Mouse (Mus musculus): Measurements from ENCODE around the gene Vps13c.

Gene Vps13c

GRCm38 (mm10) chr9:67839981-67840859 lies at the start of gene Vps13c:
Gene Vps13c (plus strand): TSS chr9:67840396.
- peak; percentile 89 for DNase-seq

DNA sequence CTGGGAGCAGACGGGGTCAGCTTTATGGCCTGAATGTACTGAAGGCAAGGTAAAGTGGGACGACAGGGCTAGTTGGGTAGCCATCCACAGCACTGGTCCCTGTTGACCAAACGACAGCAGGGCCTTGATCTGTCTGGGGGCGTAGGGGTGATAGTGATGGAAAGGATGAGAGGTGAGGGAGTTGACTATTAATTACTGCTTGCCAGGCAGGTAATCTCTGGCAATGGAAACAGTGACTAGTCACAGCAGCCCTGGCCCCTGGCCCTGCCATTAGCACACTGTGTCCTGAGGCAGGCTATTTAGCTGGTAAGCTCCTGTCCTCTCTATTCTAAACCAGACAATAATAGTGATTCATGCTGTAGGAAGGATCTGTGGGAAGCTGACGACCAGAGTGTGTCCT lies 47.8 kb upstream of the Vps13c start:
- DNase-seq = no peak

- DNase-seq = no peak
These were observed 46.7 kb upstream of the Vps13c start for GRCm38 (mm10) chr9:67793501-67793900.

GRCm38 (mm10) chr9:67794216-67794615 lies 46.0 kb upstream of the Vps13c start:
- DNase-seq = no peak

DNA sequence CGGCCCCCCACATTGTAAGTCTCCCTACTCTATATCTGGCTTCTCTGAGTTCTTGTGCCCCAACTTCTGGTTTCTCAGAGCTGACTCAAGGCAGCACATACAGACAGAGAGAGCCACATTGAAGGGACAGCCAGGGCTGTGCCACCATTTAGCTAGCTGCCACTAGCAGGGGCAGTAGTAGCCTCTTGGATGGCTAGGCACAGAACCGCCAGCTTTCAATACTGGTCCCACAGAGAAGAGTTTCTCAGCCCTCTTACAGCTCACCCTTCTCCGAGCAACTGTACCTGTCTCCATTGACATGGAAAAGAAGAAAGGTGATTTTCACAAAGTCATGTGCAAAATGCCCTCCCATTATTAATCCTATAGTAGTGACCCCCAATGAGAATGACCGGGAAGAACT lies 45.5 kb upstream of the Vps13c start:
- no peak for DNase-seq

DNA sequence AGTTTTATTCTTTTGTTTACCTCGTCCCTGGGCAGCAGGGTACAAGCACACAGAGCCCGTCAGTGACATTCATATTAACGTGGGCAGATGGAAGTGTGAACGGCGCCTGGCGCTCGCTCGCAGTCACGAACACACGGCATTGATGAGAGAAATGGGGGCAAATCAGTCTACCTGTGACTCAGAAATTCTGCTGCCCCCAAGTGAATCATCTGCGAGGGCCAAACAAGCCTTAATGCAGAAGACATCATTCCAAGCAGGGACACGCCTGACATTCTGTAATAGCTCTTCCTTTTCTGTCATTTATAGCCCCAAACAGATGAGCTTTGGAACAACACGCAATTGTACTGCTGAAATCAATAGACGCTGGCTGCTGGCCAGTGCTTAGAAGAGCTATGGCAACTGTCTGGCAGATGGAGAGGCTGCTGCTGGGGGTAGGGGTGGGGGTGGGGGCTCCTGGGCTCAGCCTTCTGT lies 45.0 kb upstream of the Vps13c start:
- DNase-seq = no peak

DNA sequence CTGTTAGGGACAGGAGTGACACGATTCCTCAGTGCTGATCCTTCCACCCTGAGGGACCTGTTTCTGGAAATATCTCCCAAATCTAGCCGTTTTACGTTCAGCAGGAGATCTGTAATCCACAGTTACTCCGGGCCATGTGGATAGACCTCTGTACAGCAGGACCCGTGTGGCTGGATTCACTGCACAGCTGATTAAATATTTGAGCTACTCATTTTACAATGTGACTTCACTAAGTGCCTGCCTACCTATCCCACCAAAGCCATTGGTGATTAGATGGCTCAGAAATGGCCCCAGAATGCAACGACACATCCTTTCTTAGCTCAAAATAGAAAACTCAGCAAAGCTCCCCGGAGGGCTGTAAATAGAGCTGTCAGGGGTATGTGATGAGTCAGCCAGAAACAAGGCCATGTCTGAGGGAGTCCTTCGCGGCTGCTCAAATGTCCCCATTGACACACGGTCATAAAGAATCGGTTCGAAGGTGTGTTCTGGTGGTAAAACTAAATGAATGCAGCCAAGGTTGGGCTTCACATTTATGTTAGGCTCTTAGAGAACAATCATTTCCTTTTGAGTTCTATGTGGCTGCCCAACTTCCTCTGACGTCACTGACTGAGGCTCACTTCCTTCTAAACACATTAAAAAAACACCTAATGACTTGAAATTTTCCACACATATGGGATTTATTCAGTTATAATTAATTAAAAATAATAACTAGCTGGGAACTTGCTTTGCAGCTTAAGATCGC lies 40.9 kb upstream of the Vps13c start:
- no peak for DNase-seq

- peak; percentile 43 for DNase-seq
These were observed 38.0 kb upstream of the Vps13c start for GRCm38 (mm10) chr9:67802241-67802640.

DNA sequence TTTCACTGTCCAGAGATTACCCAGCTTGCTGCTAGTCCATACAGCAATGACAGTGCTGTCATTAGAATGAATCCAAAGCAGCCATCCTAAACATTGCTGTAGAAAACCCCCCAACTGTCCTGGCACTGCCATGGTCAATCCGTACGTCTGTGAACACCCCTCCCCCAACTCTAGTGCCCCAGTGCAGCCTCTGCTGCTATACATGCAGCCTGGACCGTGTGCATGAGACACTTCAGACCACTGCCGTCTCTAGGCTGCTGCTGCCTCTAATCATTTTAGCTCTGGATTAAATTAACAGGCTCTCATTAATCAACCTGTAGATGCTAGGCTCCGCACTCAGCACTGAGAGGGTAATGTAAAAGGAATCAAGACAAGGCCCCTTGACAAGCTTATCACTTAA lies 33.2 kb upstream of the Vps13c start:
- no peak for DNase-seq

GRCm38 (mm10) chr9:67810527-67810926 lies 29.7 kb upstream of the Vps13c start:
- no peak for DNase-seq

GRCm38 (mm10) chr9:67811116-67811515 lies 29.1 kb upstream of the Vps13c start:
- no peak for DNase-seq

DNA sequence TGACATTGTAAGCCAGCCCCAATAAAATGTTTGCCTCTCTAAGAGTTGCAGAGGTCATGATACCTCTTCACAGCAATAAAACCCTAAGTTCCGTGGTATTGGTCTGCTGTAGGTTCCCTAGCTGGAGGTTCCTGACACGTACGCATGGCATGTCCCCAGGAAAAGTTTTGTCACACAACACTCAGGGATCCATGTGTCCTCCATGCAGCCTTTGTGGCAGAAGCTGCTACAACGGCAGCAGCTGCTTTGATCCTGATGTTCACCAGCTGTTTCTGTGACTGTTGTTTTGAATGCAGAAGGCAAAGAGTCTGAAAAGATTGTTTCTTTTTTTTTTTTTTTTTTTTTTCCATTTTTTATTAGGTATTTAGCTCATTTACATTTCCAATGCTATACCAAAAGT lies 27.0 kb upstream of the Vps13c start:
- no peak for DNase-seq

DNA sequence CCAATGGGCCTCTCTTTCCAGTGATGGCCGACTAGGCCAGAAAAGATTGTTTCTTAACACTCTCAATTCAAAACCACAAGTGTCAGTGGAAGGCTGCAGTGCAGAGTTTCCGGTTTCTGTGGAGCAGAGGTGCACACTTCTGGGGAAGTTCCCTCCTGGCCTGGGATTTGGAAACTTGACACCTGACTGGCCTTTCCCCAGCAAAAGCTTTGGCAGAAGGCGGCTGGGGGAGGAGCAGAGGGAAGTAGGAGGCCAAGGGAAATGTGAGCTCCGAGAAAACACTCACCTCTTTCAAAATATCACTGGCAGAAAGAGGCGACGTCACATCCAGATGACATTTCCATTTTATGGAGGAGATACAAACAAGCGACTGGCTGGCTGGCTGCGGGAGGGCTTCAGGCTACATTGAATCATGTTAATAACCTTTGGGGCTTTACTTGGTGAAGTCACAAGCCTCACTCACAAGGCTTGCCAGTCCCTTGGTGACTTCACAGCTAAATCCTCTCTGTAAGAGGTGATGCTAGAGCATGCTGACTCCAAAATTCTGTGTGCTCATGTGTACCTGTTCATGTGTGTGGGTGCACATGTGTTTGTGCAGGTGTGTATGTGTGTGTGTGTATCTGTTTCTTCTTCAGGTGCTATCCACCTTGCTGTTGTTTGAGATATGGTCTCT lies 26.4 kb upstream of the Vps13c start:
- no peak for DNase-seq

DNA sequence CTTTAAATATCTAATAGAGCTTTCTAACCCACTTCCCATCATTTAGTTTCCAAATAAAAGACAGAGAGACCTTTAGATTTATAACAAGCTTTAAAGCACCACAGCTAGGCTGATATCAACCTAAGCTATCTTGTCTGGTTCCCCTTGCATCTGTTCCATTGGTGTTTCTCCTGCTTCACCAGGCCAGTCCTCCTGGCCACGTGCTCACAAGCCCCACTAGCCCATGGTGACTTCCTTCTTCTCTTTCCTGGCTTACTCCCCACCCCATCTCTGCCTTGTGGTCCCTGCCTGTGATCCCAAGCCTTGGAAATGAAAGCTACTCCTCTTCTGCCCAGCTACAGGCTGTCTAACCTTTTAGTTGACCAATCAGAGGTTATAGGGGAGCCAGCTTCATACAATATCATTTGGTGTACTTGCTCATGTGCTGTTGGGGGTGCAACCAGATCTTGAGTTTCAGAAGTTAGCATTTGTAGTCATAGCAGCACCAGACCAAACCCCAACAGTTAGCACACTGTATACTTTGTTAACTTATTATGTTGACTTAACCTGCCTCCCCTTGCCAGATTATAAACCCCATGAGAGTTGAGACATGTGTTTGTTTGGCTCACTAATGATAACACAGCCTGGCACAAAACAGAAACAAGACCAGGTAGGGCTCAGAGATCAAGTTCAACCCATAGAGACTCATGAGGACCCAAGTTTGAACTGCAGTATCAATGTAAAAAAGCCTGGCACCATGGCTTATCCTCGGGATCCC lies 23.8 kb upstream of the Vps13c start:
- DNase-seq = no peak

DNA sequence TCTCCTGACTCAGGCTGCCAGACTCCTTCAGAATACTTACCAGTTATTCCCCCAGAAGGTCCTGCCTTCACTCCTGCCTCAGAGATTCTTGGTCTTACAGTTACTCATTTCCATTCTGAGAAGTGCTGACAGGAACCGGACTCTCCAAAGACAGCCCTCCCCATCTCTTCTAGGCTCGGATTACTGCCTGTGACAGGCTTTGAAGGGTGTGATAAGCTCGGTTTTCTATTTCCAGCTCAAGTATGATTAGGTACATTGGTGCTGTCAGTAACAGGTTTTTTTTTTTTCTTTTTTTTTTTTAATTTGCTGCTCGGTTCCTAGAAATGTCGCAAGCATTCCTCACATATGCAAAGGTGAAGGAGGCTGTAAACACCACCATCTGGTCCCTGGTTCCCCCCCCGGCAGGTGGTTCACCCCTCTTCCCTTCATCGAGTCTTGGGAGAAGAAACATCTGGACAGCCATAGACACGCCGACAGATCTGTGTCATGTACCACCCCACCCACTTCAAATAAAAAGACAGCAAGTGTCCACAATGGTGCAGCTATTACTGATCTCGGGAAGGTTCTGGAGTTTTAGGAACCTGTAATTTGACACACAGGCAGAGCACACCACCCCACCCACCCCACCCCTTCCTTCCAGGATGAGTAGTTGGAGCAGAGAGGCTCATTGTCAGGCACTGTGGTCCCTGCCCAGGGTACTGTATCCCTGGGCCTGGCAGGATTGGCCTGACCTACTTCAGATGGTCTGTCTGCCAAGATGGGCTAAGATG lies 22.1 kb upstream of the Vps13c start:
- DNase-seq = no peak

DNA sequence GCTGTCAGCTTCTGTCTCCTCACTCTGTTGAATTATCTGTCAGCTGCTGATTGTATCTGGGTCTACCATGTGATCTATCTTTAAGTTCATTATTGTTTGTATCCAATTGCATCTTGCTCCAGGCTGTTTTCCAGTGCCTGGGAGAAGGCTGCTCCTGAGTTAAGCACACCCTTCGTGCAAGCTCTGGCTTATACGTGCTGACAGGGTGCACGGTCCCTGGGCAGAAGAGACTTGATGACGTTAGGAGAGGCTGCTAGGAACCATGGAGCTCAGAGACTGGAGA lies 21.6 kb upstream of the Vps13c start:
- no peak for DNase-seq

GRCm38 (mm10) chr9:67823131-67823530 lies 17.1 kb upstream of the Vps13c start:
- DNase-seq = no peak

DNA sequence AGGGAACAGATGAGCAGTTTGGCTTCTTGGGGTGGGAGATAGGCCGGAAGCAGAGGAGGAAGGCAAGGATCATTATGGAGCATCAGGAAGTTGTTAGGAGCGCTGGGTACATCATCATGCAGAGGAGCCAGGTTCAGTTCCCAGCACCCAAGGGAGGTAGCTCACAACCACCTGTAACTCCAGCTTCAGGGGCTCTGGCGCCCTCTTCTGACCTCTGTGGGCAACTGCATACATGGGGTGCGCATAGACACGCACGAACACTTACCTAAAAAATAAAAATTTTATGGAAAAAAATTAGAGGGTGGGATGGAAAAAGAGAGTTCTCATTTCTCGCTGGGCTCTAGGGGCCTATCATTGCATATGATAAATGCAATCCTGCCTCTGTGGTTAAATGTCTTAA lies 14.7 kb upstream of the Vps13c start:
- DNase-seq = no peak

DNA sequence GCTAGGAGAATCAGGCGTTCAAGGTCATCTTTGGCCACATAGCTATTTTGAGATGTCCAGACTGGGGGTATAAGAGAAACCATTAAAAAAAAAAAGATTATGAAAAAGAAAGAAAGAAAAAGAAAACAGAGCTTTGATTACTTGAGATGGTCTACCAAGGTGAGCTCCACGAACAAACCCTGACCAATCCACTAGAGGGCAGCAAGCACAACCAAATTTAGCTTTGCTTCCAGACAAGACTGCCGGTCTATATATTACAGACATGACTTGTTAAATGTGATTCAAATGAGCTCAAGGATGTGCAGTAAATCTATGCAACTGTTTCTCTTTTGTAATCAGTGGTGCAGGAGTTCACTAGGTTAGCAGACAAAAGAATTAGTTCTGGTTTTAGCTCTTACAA lies 12.0 kb upstream of the Vps13c start:
- peak; percentile 56 for DNase-seq

- peak; percentile 72 for DNase-seq
These were observed 9.5 kb upstream of the Vps13c start for GRCm38 (mm10) chr9:67830411-67831358.

All from cerebellum, adult 9-11 months (tissue).